Mouse (Mus musculus) subcutaneous adipose tissue, adult 2 months (tissue): ENCODE results near the gene Gm4894. TPM values are rescaled to one million over a fixed set of nuclear protein-coding genes. Genes with fewer than 3 reads are reported as not detected.

Experiments used
- polyA plus RNA-seq: library from polyadenylated mRNA; depleted of rRNA; stranded (reverse); fragments of >200 nt; gene quantifications from 2 replicates; pipeline ENCODE4 v1.2.3, GENCODE M21; 2012; ENCODE audit warnings: low replicate concordance; rRNA removed

Gene Gm4894
- not detected in 2 replicates for polyA plus RNA-seq

GRCm38 (mm10) chr9:49250231-49250630 lies at the start of gene Gm4894:
Gene Gm4894 (plus strand): TSS chr9:49250531.

Other genes starting within 250 kb of the Gm4894 start
- gene Zw10, start 194.9 kb upstream of the Gm4894 start, polyA plus RNA-seq = 9.4 and 15.3 TPM in 2 replicates
- gene Tmprss5, start 169.3 kb upstream of the Gm4894 start, polyA plus RNA-seq = 0.69 and 1.0 TPM in 2 replicates
- gene Drd2, start 90.1 kb downstream of the Gm4894 start, polyA plus RNA-seq = 0.04 TPM in 1 of 2 replicates, not detected in the other
- gene Ankk1, start 176.5 kb downstream of the Gm4894 start, polyA plus RNA-seq = 0.04 TPM in 1 of 2 replicates, not detected in the other
- gene Ttc12, start 235.7 kb downstream of the Gm4894 start, polyA plus RNA-seq = 2.5 and 3.4 TPM in 2 replicates